Mouse (Mus musculus) E14TG2a.4 (cell line): ENCODE measurements around the gene Slc24a3.

Experiments used
- H3K27me3 ChIP-seq: 2 replicates; pipeline ENCODE4 v1.6.1; 2014; ENCODE audit warnings: low read length, control low read depth; ENCODE audit not compliant: insufficient read depth
- H3K36me3 ChIP-seq: 2 replicates; pipeline ENCODE4 v1.6.1; 2014; ENCODE audit warnings: low read length, control low read depth; ENCODE audit not compliant: insufficient read depth
- H3K4me1 ChIP-seq: replicated peaks from 2 replicates; pipeline ENCODE4 v1.6.1; 2014; ENCODE audit warnings: low read depth, low read length, control low read depth
- H3K4me3 ChIP-seq: replicated peaks from 2 replicates; pipeline ENCODE4 v1.5.1; 2014; ENCODE audit warnings: mild to moderate bottlenecking, low read length
- H3K9me3 ChIP-seq: 2 replicates; pipeline ENCODE4 v1.6.1; 2014; ENCODE audit warnings: low read length, control low read depth
- CTCF ChIP-seq: conservative IDR thresholded peaks from 2 replicates; pipeline ENCODE4 v1.5.1; 2014; ENCODE audit warnings: low read length
- NANOG ChIP-seq: IDR thresholded peaks from 2 replicates; pipeline ENCODE4 v1.6.1; 2014; ENCODE audit warnings: borderline replicate concordance, low read length, mixed read lengths
- POU5F1 ChIP-seq: IDR thresholded peaks from 2 replicates; pipeline ENCODE4 v1.6.1; 2014; ENCODE audit warnings: low read length, borderline replicate concordance

The Slc24a3 gene

DNA sequence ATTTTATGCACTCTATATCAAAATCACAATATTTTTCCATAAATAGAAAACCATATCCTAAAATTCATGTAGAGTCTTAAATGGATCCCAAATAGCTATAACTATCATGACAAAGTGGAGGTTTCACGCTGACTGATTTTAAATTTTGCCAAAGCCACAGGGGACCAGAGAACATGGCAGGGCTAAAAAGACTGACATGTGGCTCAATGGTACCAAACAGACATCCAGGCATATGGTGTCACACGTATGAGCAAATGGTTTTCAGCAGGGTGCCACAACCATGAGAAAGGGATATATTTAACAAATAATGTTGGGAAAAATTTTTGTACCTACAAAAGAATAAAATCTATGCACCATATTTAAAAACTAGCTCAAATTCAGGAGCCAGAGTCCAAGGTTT is 173.3 kb downstream of the Slc24a3 start:
- H3K27me3 ChIP-seq = no peaks in the 10 kb centered on the region
- no peaks in the 10 kb centered on the region for H3K4me1 ChIP-seq
- no peak for TF ChIP-seq CTCF
- TF ChIP-seq NANOG = no peak
- no peaks in the 10 kb centered on the region for H3K9me3 ChIP-seq
- H3K36me3 ChIP-seq = no peaks in the 10 kb centered on the region
- no peak overlapping the region for H3K4me3 ChIP-seq

DNA sequence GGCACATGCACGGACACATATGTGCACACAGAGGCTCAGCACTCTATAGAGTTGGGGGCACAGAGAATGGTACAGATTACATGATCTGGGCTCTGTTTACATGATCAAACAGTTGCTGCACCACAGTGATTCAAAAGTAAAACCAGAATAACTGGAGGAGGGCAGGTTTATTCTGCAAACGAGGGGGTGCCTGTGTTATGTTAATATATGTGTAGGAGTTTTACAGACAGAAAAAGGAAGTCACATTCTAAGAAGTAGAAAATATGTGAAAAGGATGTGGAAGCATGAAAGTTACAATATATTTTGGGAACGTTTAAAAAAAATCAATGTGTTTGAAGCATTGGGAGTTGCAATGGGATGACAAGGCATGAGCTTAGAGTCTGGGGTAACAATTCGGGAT is 175.4 kb downstream of the Slc24a3 start:
- Histone ChIP-seq H3K4me3 (no peak overlapping the region), H3K27me3 (no peaks in the 10 kb centered on the region), H3K9me3 (0 out of 2 replicates have a peak, but pooled peaks cover 2% of the 10 kb centered on the region), H3K4me1 (no peaks in the 10 kb centered on the region), H3K36me3 (no peaks in the 10 kb centered on the region)
- TF ChIP-seq CTCF (no peak), NANOG (no peak), POU5F1 (no peak)

DNA sequence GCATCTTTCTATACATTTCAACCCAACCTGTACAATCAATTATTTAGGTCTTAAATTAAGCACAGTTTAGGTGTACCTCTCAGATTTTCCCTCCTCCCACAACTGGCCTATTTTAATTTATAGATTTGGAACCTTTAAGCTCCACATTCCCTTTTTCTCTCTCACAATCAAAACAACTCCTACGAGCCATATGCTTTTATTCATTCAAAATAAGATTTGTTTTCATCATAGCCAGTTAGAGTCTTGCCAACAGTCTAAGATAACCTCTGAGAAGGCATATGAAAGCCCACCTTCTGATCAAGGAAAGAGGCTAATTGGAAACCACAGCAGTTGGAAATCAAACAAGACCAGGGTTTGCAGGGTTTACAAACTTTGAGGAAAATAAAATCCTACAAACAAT is 177.0 kb downstream of the Slc24a3 start:
- H3K27me3 ChIP-seq = no peaks in the 10 kb centered on the region
- H3K9me3 ChIP-seq = 0 out of 2 replicates have a peak, but pooled peaks cover 2% of the 10 kb centered on the region
- H3K36me3 ChIP-seq = no peaks in the 10 kb centered on the region
- H3K4me3 ChIP-seq = no peak overlapping the region
- TF ChIP-seq CTCF = no peak
- no peak for TF ChIP-seq POU5F1
- TF ChIP-seq NANOG = no peak
- H3K4me1 ChIP-seq = no peaks in the 10 kb centered on the region

GRCm38 (mm10) chr2:145353801-145354200 is 186.2 kb downstream of the Slc24a3 start:
- Histone ChIP-seq H3K9me3 (peaks cover 35% of the 10 kb centered on the region), H3K4me1 (no peaks in the 10 kb centered on the region), H3K4me3 (no peak overlapping the region), H3K36me3 (no peaks in the 10 kb centered on the region), H3K27me3 (no peaks in the 10 kb centered on the region)
- TF ChIP-seq NANOG = no peak
- no peak for TF ChIP-seq CTCF
- TF ChIP-seq POU5F1 = no peak

GRCm38 (mm10) chr2:145358236-145358942 is 190.8 kb downstream of the Slc24a3 start:
- H3K4me1 ChIP-seq = no peaks in the 10 kb centered on the region
- peaks cover 43% of the 10 kb centered on the region for H3K9me3 ChIP-seq
- no peaks in the 10 kb centered on the region for H3K27me3 ChIP-seq
- no peak for TF ChIP-seq POU5F1
- no peak for TF ChIP-seq NANOG
- TF ChIP-seq CTCF = no peak
- H3K36me3 ChIP-seq = no peaks in the 10 kb centered on the region
- no peak overlapping the region for H3K4me3 ChIP-seq

DNA sequence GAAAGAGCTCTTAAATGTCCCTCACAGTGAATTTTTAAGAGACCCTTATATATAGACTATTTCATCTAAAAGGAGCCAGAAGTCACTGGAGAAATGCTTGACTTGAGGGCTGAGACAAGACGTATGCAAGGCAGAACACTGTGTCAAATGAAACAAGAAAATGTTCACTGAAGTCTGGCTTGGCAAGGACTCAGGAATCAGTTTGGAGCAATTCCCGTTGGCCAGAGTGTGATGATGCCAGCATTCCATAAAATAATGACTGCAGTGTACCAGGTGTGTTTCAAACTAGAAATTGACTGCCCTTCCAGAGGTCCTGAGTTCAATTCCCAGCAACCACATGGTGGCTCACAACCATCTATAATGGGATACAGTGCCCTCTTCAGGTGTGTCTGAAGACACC is 196.1 kb downstream of the Slc24a3 start:
- no peaks in the 10 kb centered on the region for H3K4me1 ChIP-seq
- no peak overlapping the region for H3K4me3 ChIP-seq
- no peaks in the 10 kb centered on the region for H3K36me3 ChIP-seq
- no peak for TF ChIP-seq CTCF
- no peak for TF ChIP-seq POU5F1
- no peak for TF ChIP-seq NANOG
- H3K9me3 ChIP-seq = peaks cover 8% of the 10 kb centered on the region; the same call in 1 of the 2 replicates
- no peaks in the 10 kb centered on the region for H3K27me3 ChIP-seq

DNA sequence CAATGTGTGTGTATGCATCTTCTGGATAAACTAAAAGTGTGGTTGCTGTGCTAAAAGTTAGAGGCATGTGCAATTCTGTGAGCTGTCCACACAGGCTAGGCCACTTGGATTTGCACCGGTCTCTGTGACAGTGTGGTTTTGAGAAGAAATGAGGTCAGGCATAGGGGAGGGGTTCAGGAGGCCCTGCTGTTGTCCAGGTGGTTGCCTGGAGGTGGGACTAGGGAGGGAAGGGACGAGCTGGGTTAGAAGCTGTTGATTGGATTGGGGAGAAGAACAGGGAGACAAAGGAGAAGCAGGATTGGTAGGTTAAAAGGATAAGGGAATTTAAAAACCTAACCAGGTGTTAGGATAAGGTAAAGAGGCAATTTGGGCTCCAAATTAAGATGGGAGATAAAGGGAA is 201.1 kb downstream of the Slc24a3 start:
- Histone ChIP-seq H3K9me3 (no peaks in the 10 kb centered on the region), H3K27me3 (no peaks in the 10 kb centered on the region), H3K4me1 (no peaks in the 10 kb centered on the region), H3K4me3 (no peak overlapping the region), H3K36me3 (no peaks in the 10 kb centered on the region)
- TF ChIP-seq CTCF (no peak), POU5F1 (no peak), NANOG (no peak)

GRCm38 (mm10) chr2:145370795-145371194 is 203.2 kb downstream of the Slc24a3 start:
- TF ChIP-seq CTCF = no peak
- no peak for TF ChIP-seq POU5F1
- no peak for TF ChIP-seq NANOG
- Histone ChIP-seq H3K27me3 (no peaks in the 10 kb centered on the region), H3K4me3 (no peak overlapping the region), H3K9me3 (no peaks in the 10 kb centered on the region), H3K36me3 (no peaks in the 10 kb centered on the region), H3K4me1 (no peaks in the 10 kb centered on the region)

- Histone ChIP-seq H3K27me3 (no peaks in the 10 kb centered on the region), H3K9me3 (no peaks in the 10 kb centered on the region), H3K4me1 (no peaks in the 10 kb centered on the region), H3K36me3 (no peaks in the 10 kb centered on the region), H3K4me3 (no peak overlapping the region)
- no peak for TF ChIP-seq CTCF
- TF ChIP-seq POU5F1 = no peak
- no peak for TF ChIP-seq NANOG
These were observed 206.2 kb downstream of the Slc24a3 start for GRCm38 (mm10) chr2:145373803-145374202.
